Mouse (Mus musculus): ENCODE measurements around the gene Tle2. TPM values are rescaled to one million over a fixed set of nuclear protein-coding genes. Genes with fewer than 3 reads are reported as not detected.

Tle2 gene
- polyA plus RNA-seq, 1 experiment from 2014 or later, result 27.5 TPM

GRCm38 (mm10) chr10:81538321-81539048 is 35.9 kb upstream of the Tle2 start:
- WGBS, result 79% methylated on average over 3 of the region's 3 CpGs
- H3K9me3 ChIP-seq (ENCODE audit: low read depth, low read length), result no peaks in the 10 kb centered on the region
- no peak for ATAC-seq (ENCODE audit: insufficient read depth)
- DNase-seq, result no peak
- no peaks in the 10 kb centered on the region for H3K27me3 ChIP-seq (ENCODE audit: insufficient read depth, low read length)
- H3K4me1 ChIP-seq (ENCODE audit: insufficient read depth), result 0 out of 2 replicates have a peak, but pooled peaks cover 8% of the 10 kb centered on the region
- H3K9ac ChIP-seq, result no peak overlapping the region
- H3K4me3 ChIP-seq (ENCODE audit: low read depth, low read length), result no peak overlapping the region
- no peak for TF ChIP-seq CTCF (IDR thresholded peaks at IDR 0.05; ENCODE audit: low read depth)
- no peak overlapping the region for H3K27ac ChIP-seq (ENCODE audit: low read depth)
- no peak overlapping the region for H3K4me2 ChIP-seq
- peaks cover 31% of the 10 kb centered on the region for H3K36me3 ChIP-seq (ENCODE audit: insufficient read depth)

GRCm38 (mm10) chr10:81541363-81541762 is 33.0 kb upstream of the Tle2 start:
- Histone ChIP-seq H3K9ac (peak overlapping the region; percentile 32; the same call in 1 of the 2 replicates), H3K27me3 (ENCODE audit: insufficient read depth, low read length) (no peaks in the 10 kb centered on the region), H3K4me3 (ENCODE audit: low read depth, low read length) (no peak overlapping the region), H3K4me1 (ENCODE audit: insufficient read depth) (0 out of 2 replicates have a peak, but pooled peaks cover 8% of the 10 kb centered on the region), H3K27ac (ENCODE audit: low read depth) (no peak overlapping the region; the same call in 1 of the 2 replicates), H3K9me3 (ENCODE audit: low read depth, low read length) (no peaks in the 10 kb centered on the region), H3K36me3 (ENCODE audit: insufficient read depth) (peaks cover 15% of the 10 kb centered on the region), H3K4me2 (no peak overlapping the region)
- TF ChIP-seq CTCF (IDR thresholded peaks at IDR 0.05; ENCODE audit: low read depth), result no peak
- ATAC-seq (ENCODE audit: insufficient read depth), result no peak
- no peak for DNase-seq
- WGBS, result 72% methylated on average over 5 of the region's 5 CpGs

- peak; percentile 29 for DNase-seq
- no peak for TF ChIP-seq CTCF (IDR thresholded peaks at IDR 0.05; ENCODE audit: low read depth)
- H3K9me3 ChIP-seq (ENCODE audit: low read depth, low read length), result no peaks in the 10 kb centered on the region
- ATAC-seq (ENCODE audit: insufficient read depth), result no peak
- peak overlapping the region; percentile 32 for H3K9ac ChIP-seq
- peak overlapping the region; percentile 27; the same call in 1 of the 2 replicates for H3K4me2 ChIP-seq
- WGBS, result 50% methylated on average over 10 of the region's 10 CpGs
- H3K27ac ChIP-seq (ENCODE audit: low read depth), result no peak overlapping the region; the same call in 1 of the 2 replicates
- H3K27me3 ChIP-seq (ENCODE audit: insufficient read depth, low read length), result no peaks in the 10 kb centered on the region
- no peak overlapping the region for H3K4me3 ChIP-seq (ENCODE audit: low read depth, low read length)
- peaks cover 15% of the 10 kb centered on the region for H3K36me3 ChIP-seq (ENCODE audit: insufficient read depth)
- 0 out of 2 replicates have a peak, but pooled peaks cover 8% of the 10 kb centered on the region for H3K4me1 ChIP-seq (ENCODE audit: insufficient read depth)
These were observed 32.6 kb upstream of the Tle2 start for GRCm38 (mm10) chr10:81541803-81542202.

DNA sequence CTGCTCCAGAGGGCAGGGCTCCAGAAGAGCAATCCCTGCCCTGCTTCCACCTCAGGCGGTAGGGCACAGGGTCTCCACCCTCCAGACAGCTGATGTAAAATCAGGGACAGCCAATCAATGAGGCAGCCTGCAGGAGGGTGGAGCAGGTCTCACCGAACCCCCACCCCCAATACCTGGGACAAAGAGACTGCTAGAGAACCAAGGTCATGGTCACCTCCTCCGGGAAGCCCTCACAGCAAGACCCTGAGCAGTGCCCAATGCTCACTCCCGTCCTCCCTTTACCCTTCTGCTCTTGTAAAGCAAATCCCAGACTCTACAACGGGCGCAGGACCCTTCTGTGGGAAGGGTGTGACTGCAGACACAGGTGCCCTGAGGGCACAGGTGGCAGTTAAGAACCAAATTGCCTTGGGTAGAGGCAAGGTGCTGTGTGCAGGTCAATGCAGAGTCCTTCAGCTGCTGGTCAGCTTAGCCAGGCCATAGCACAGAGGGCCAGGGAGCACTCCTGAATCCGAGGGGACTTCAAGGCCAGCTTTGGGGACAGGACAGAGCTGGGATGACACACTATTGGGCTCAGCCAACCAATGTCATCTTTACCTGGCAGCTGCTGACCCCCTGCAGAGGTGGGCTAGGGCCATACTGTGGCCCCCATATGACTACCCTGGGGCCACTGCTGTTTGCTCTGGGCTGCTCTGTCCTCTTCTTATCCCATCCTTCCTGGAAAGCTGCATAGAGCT is 31.5 kb upstream of the Tle2 start:
- H3K4me3 ChIP-seq (ENCODE audit: low read depth, low read length), result peak overlapping the region; percentile 94; the same call in 1 of the 2 replicates
- 73% methylated on average over 7 of the region's 7 CpGs for WGBS

GRCm38 (mm10) chr10:81543633-81544032 is 30.7 kb upstream of the Tle2 start:
- H3K27ac ChIP-seq (ENCODE audit: low read depth), result no peak overlapping the region

More for the DNA sequence above, 31.5 kb upstream of the Tle2 start:
- Histone ChIP-seq H3K9me3 (ENCODE audit: low read depth, low read length) (no peaks in the 10 kb centered on the region), H3K4me1 (ENCODE audit: insufficient read depth) (0 out of 2 replicates have a peak, but pooled peaks cover 8% of the 10 kb centered on the region), H3K4me2 (peak overlapping the region; percentile 97), H3K27me3 (ENCODE audit: insufficient read depth, low read length) (no peaks in the 10 kb centered on the region), H3K9ac (peak overlapping the region; percentile 94), H3K36me3 (ENCODE audit: insufficient read depth) (peaks cover 15% of the 10 kb centered on the region), H3K27ac (ENCODE audit: low read depth) (no peak overlapping the region)
- ATAC-seq (ENCODE audit: insufficient read depth) (no peak), DNase-seq (no peak)
- no peak for TF ChIP-seq CTCF (IDR thresholded peaks at IDR 0.05; ENCODE audit: low read depth)

DNA sequence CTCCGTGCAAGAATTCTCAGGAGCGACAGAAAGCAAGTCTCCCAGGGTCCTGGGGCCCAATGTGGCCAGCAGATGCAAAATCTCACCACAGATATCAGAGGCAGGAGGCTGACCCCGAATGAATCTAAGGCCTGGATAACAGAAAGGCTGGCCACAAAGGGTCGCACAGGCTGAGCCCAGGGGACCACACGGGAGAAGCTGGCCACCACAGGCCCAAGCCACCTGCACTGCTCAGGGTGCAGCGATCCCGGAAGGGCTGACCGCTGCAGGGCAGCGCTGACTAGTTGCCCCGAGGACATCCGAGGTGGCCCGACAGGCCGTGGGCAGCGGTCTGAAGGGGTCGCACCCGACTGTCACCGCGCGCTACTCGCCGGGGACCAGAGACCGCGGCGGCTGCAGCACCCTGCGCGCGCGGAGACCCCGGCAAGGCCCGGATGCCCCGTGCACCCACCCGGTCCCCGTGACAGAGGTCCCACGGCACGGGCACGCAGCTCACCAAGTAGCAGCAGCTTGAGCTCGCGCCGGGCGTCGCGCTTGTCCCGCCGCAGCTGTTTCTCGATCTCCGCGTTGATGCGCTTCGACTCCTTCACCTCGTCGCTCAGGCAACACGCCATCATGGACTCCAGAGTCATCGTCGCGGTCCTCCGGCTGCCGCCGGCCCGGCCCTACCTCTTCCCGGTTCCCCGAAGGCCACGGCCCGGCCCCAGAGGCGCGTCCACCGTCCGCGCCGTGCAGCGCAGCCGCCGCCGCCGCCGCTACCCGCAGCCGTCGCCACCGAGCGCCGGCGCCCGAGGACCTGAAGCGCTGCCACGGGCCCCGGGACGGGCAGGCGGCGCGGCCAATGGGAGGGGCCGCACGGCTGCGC is 29.8 kb upstream of the Tle2 start:
- H3K36me3 ChIP-seq (ENCODE audit: insufficient read depth), result peaks cover 7% of the 10 kb centered on the region; the same call in 1 of the 2 replicates
- peak overlapping the region; percentile 94 for H3K9ac ChIP-seq
- peak overlapping the region; percentile 97 for H3K4me2 ChIP-seq
- ATAC-seq (ENCODE audit: insufficient read depth) (peak; percentile 38; the same call in 1 of the 2 replicates), DNase-seq (no peak)
- H3K9me3 ChIP-seq (ENCODE audit: low read depth, low read length), result no peaks in the 10 kb centered on the region
- no peak for TF ChIP-seq CTCF (IDR thresholded peaks at IDR 0.05; ENCODE audit: low read depth)
- under 1% methylated on average over 79 of the region's 93 CpGs for WGBS
- no peaks in the 10 kb centered on the region for H3K27me3 ChIP-seq (ENCODE audit: insufficient read depth, low read length)
- H3K4me3 ChIP-seq (ENCODE audit: low read depth, low read length), result peak overlapping the region; percentile 94
- 0 out of 2 replicates have a peak, but pooled peaks cover 8% of the 10 kb centered on the region for H3K4me1 ChIP-seq (ENCODE audit: insufficient read depth)
- H3K27ac ChIP-seq (ENCODE audit: low read depth), result peak overlapping the region; percentile 77

More at GRCm38 (mm10) chr10:81543633-81544032, 30.7 kb upstream of the Tle2 start:
- Histone ChIP-seq H3K4me3 (ENCODE audit: low read depth, low read length) (peak overlapping the region; percentile 94), H3K4me1 (ENCODE audit: insufficient read depth) (0 out of 2 replicates have a peak, but pooled peaks cover 8% of the 10 kb centered on the region), H3K9ac (peak overlapping the region; percentile 94), H3K9me3 (ENCODE audit: low read depth, low read length) (no peaks in the 10 kb centered on the region), H3K36me3 (ENCODE audit: insufficient read depth) (peaks cover 15% of the 10 kb centered on the region), H3K27me3 (ENCODE audit: insufficient read depth, low read length) (no peaks in the 10 kb centered on the region), H3K4me2 (peak overlapping the region; percentile 97)
- ATAC-seq (ENCODE audit: insufficient read depth) (no peak), DNase-seq (no peak)
- no peak for TF ChIP-seq CTCF (IDR thresholded peaks at IDR 0.05; ENCODE audit: low read depth)
- 78% methylated on average over 1 of the region's 1 CpGs for WGBS
